Mouse (Mus musculus): ENCODE data around the gene Slc4a5. TPM values are rescaled to one million over a fixed set of nuclear protein-coding genes. Genes with fewer than 3 reads are reported as not detected.

Slc4a5 gene
- total and polyA plus RNA-seq, 3 experiments, result 0.04 TPM; not detected in 2

DNA sequence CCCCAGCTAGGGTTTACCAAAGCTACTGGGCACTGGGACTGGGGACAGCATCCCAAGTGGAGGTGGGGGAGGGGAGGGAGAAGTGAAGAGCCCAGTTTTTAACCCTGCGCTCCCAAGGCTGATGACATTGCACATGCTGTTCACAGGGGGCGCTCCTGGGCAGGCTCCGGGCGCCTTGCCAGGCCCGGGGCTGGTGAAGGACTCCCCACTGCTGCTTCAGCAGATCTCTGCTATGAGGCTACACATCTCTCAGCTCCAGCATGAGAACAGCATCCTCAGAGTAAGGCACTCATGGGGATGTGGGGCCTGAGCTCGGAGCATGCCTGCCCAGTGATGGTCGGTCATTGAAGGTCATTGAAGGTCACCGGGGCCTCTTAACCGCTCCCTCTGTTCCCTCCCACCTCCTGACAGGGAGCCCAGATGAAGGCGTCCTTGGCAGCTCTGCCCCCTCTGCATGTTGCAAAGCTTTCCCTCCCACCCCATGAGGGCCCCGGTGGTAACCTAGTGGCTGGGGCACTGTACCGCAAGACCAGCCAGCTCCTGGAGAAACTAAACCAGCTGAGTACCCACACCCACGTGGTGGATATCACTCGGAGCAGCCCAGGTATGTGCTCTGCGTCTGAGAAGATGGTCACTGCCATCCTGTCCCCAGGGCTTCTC lies 22.2 kb upstream of the Slc4a5 start:
- Histone ChIP-seq H3K4me1 (ENCODE audit: control insufficient read depth in 1 of 2, insufficient read depth in 2 of 2, low read length in 2 of 2) (no peaks in the 10 kb centered on the region), H3K9ac (ENCODE audit: control insufficient read depth, low read depth, low read length, poor library complexity, severe bottlenecking) (no peak overlapping the region), H3K27me3 (ENCODE audit: control insufficient read depth in 1 of 2, insufficient read depth in 2 of 2, low read length in 2 of 2) (no peaks in the 10 kb centered on the region), H3K27ac (ENCODE audit: control insufficient read depth, low read depth, low read length) (no peak overlapping the region), H3K9me3 (replicated peaks; ENCODE audit: insufficient read depth, low read length) (no peaks in the 10 kb centered on the region), H3K79me2 (ENCODE audit: control insufficient read depth, insufficient read depth, low read length, poor library complexity) (no peaks in the 10 kb centered on the region), H3K36me3 (ENCODE audit: control insufficient read depth in 1 of 2, insufficient read depth in 2 of 2, low read length in 2 of 2) (peaks cover 0 to 4% of the 10 kb centered on the region in 2 experiments; a peak in 1 of 4 replicates), H3K4me3 (ENCODE audit: control insufficient read depth in 1 of 2, insufficient read depth in 1 of 2, low read depth in 2 of 2, low read length in 2 of 2) (no peak overlapping the region)
- TF ChIP-seq EP300 (IDR thresholded peaks at IDR 0.05; ENCODE audit: low read depth in 1 of 2, low read length in 2 of 2) (no peak), CTCF (IDR thresholded peaks at IDR 0.05 in 2 of 3, conservative IDR thresholded peaks at IDR 0.05 in 1 of 3; ENCODE audit: control insufficient read depth in 1 of 3, insufficient read depth in 1 of 3, low read depth in 2 of 3, low read length in 3 of 3, poor library complexity in 1 of 3, severe bottlenecking in 1 of 3) (peak in 2 of 3 experiments; percentile 42 to 61; a peak in 4 of 6 replicates)
- peak; percentile 26 for DNase-seq (ENCODE audit: low read depth, low spot score)

DNA sequence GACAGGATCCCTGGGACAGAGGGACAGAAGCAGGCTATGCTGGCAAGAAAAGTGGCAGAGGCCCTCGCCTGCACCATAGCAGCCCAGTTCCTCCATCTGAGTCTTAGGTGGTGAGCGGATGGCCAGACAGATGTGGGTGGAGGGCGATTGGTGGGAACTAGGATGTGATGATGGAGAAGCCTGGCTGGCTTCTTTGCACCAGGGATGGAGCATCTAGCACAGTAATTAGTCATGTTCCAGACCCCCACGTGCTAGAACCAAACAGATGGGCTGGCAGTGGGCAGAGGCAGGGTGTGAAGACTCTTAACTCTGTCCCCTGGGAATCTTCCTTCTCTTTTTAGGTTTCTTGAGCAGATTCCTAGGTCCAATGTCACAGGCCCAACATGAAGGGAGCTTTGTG lies 16.3 kb upstream of the Slc4a5 start:
- Histone ChIP-seq H3K27me3 (ENCODE audit: control insufficient read depth in 1 of 2, insufficient read depth in 2 of 2, low read length in 2 of 2) (no peaks in the 10 kb centered on the region), H3K9ac (ENCODE audit: control insufficient read depth, low read depth, low read length, poor library complexity, severe bottlenecking) (no peak overlapping the region), H3K9me3 (replicated peaks; ENCODE audit: insufficient read depth, low read length) (no peaks in the 10 kb centered on the region), H3K4me3 (ENCODE audit: control insufficient read depth in 1 of 2, insufficient read depth in 1 of 2, low read depth in 2 of 2, low read length in 2 of 2) (no peak overlapping the region), H3K36me3 (ENCODE audit: control insufficient read depth in 1 of 2, insufficient read depth in 2 of 2, low read length in 2 of 2) (no peaks in the 10 kb centered on the region), H3K27ac (ENCODE audit: control insufficient read depth, low read depth, low read length) (no peak overlapping the region), H3K79me2 (ENCODE audit: control insufficient read depth, insufficient read depth, low read length, poor library complexity) (no peaks in the 10 kb centered on the region), H3K4me1 (ENCODE audit: control insufficient read depth in 1 of 2, insufficient read depth in 2 of 2, low read length in 2 of 2) (peaks cover 0 to 4% of the 10 kb centered on the region in 2 experiments; a peak in 1 of 4 replicates)
- DNase-seq (ENCODE audit: low read depth, low spot score), result no peak
- TF ChIP-seq GATA1 (IDR thresholded peaks at IDR 0.05; ENCODE audit: low read depth, low read length) (no peak), HCFC1 (IDR thresholded peaks at IDR 0.05; ENCODE audit: low read depth, low read length) (no peak), MAX (IDR thresholded peaks at IDR 0.05; ENCODE audit: low read length) (no peak)

GRCm38 (mm10) chr6:83205851-83206250 lies 13.8 kb upstream of the Slc4a5 start:
- TF ChIP-seq MAZ (IDR thresholded peaks at IDR 0.05; ENCODE audit: low read depth, low read length), result no peak
- TF ChIP-seq ELF1 (IDR thresholded peaks at IDR 0.05; ENCODE audit: low read depth, low read length), result no peak
- TF ChIP-seq E2F4 (IDR thresholded peaks at IDR 0.05; ENCODE audit: borderline replicate concordance, low read depth, low read length), result no peak
- TF ChIP-seq MYC (IDR thresholded peaks at IDR 0.05; ENCODE audit: low read depth, low read length), result no peak
- no peak for TF ChIP-seq USF2 (IDR thresholded peaks at IDR 0.05; ENCODE audit: borderline replicate concordance in 1 of 2, insufficient read depth in 1 of 2, low read depth in 1 of 2, low read length in 2 of 2)
- TF ChIP-seq HCFC1 (IDR thresholded peaks at IDR 0.05; ENCODE audit: low read depth, low read length), result no peak
- no peak for TF ChIP-seq NRF1 (IDR thresholded peaks at IDR 0.05; ENCODE audit: insufficient read depth, low read depth, low read length, poor library complexity, severe bottlenecking)
- no peak for TF ChIP-seq RCOR1 (IDR thresholded peaks at IDR 0.05; ENCODE audit: low read depth, low read length)
- TF ChIP-seq MEF2A (IDR thresholded peaks at IDR 0.05; ENCODE audit: extremely low read depth, insufficient replicate concordance, low read depth, low read length, poor library complexity, severe bottlenecking), result no peak
- TF ChIP-seq USF1 (IDR thresholded peaks at IDR 0.05; ENCODE audit: low read depth, low read length), result no peak
- no peak for TF ChIP-seq KAT2A (conservative IDR thresholded peaks at IDR 0.05; ENCODE audit: low read depth, low read length)
- TF ChIP-seq CTCF (IDR thresholded peaks at IDR 0.05 in 2 of 3, conservative IDR thresholded peaks at IDR 0.05 in 1 of 3; ENCODE audit: control insufficient read depth in 1 of 3, insufficient read depth in 1 of 3, low read depth in 2 of 3, low read length in 3 of 3, poor library complexity in 1 of 3, severe bottlenecking in 1 of 3), result no peak
- TF ChIP-seq MYB (IDR thresholded peaks at IDR 0.05; ENCODE audit: low read depth, low read length), result no peak
- TF ChIP-seq RAD21 (IDR thresholded peaks at IDR 0.05; ENCODE audit: low read depth, low read length), result no peak
- TF ChIP-seq GABPA (IDR thresholded peaks at IDR 0.05; ENCODE audit: low read depth, low read length), result no peak
- no peak for TF ChIP-seq SMC3 (IDR thresholded peaks at IDR 0.05; ENCODE audit: low read depth, low read length)
- no peak for TF ChIP-seq EP300 (IDR thresholded peaks at IDR 0.05; ENCODE audit: low read depth in 1 of 2, low read length in 2 of 2)
- no peak for TF ChIP-seq UBTF (IDR thresholded peaks at IDR 0.05; ENCODE audit: borderline replicate concordance, insufficient read depth, low read depth, low read length)
- no peak for TF ChIP-seq MAFK (IDR thresholded peaks at IDR 0.05; ENCODE audit: borderline replicate concordance, low read depth, low read length)
- no peak for TF ChIP-seq ZMIZ1 (IDR thresholded peaks at IDR 0.05; ENCODE audit: low read depth, low read length)
- no peak overlapping the region for H3K4me3 ChIP-seq (ENCODE audit: control insufficient read depth in 1 of 2, insufficient read depth in 1 of 2, low read depth in 2 of 2, low read length in 2 of 2)
- DNase-seq (ENCODE audit: low read depth, low spot score), result no peak
- no peaks in the 10 kb centered on the region for H3K36me3 ChIP-seq (ENCODE audit: control insufficient read depth in 1 of 2, insufficient read depth in 2 of 2, low read length in 2 of 2)
- H3K4me1 ChIP-seq (ENCODE audit: control insufficient read depth in 1 of 2, insufficient read depth in 2 of 2, low read length in 2 of 2), result peaks cover 0 to 4% of the 10 kb centered on the region in 2 experiments; a peak in 1 of 4 replicates
- no peaks in the 10 kb centered on the region for H3K79me2 ChIP-seq (ENCODE audit: control insufficient read depth, insufficient read depth, low read length, poor library complexity)
- no peak overlapping the region for H3K27ac ChIP-seq (ENCODE audit: control insufficient read depth, low read depth, low read length)
- peaks cover 0 to 1% of the 10 kb centered on the region in 2 experiments; a peak in 1 of 4 replicates for H3K27me3 ChIP-seq (ENCODE audit: control insufficient read depth in 1 of 2, insufficient read depth in 2 of 2, low read length in 2 of 2)
- H3K9ac ChIP-seq (ENCODE audit: control insufficient read depth, low read depth, low read length, poor library complexity, severe bottlenecking), result no peak overlapping the region
- H3K9me3 ChIP-seq (replicated peaks; ENCODE audit: insufficient read depth, low read length), result no peaks in the 10 kb centered on the region
